Mouse (Mus musculus) bone marrow, adult 2 months (tissue): ENCODE results near the gene Fubp1.
"Not testable (repeated sequence)": the region's sequence is repeated elsewhere in the genome, so short reads cannot be mapped to it uniquely, and the experiment has no call there.

ENCODE experiments used
- CTCF ChIP-seq: fragments of 200-500 bp; IDR thresholded peaks from 2 replicates; pipeline ENCODE4 v1.5.1; 2011; ENCODE audit warnings: low read length, control low read depth; ENCODE audit not compliant: control insufficient read depth, insufficient read depth
- POLR2A ChIP-seq: fragments of 200-500 bp; IDR thresholded peaks from 2 replicates; pipeline ENCODE4 v1.6.1; 2011; ENCODE audit warnings: low read depth, mild to moderate bottlenecking, control low read depth, low read length, borderline replicate concordance; ENCODE audit not compliant: control insufficient read depth

- TF ChIP-seq CTCF, result not testable (repeated sequence)
- TF ChIP-seq POLR2A, result peak; percentile 39; the same call in 1 of the 2 replicates
These were observed 13.0 kb upstream of the Fubp1 start for GRCm38 (mm10) chr3:152197246-152197645.
